Mouse (Mus musculus) MEL (cell line): ENCODE data around the gene Arrdc1. TPM values are rescaled to one million over a fixed set of nuclear protein-coding genes. Genes with fewer than 3 reads are reported as not detected.
A peak's percentile ranks its signal among the peaks of the same experiment; 100 is the strongest.

ENCODE experiments used
- DNase-seq: peaks from one replicate; pipeline ENCODE4 v3.0.0; 2011; ENCODE audit warnings: low read depth, low spot score
- H3K27ac ChIP-seq: 2 replicates; pipeline ENCODE4 v1.5.1; 2012; ENCODE audit warnings: low read depth, mild to moderate bottlenecking, control low read depth, low read length, moderate library complexity; ENCODE audit not compliant: control insufficient read depth
- H3K27me3 ChIP-seq, 2 experiments: fragments of 150-350 bp in 1 of 2; sonication (generic) in 1 of 2; 2 replicates each; pipeline ENCODE4 v1.6.1; 2012; ENCODE audit warnings: low read length in 2 of 2, mild to moderate bottlenecking in 2 of 2, improper control_type of control experiment in 1 of 2, moderate library complexity in 1 of 2; ENCODE audit not compliant: insufficient read depth in 2 of 2, control insufficient read depth in 1 of 2
- H3K36me3 ChIP-seq, 2 experiments: 2 replicates each; pipeline ENCODE4 v1.6.1; 2012 to 2014; ENCODE audit warnings: low read length in 2 of 2, improper control_type of control experiment in 1 of 2, inconsistent platforms in 1 of 2, mild to moderate bottlenecking in 1 of 2; ENCODE audit not compliant: insufficient read depth in 2 of 2, control insufficient read depth in 1 of 2
- H3K4me1 ChIP-seq, 2 experiments: fragments of 150-350 bp in 1 of 2; sonication (generic) in 1 of 2; 2 replicates each; pipeline ENCODE4 v1.6.1; 2012; ENCODE audit warnings: low read length in 2 of 2, improper control_type of control experiment in 1 of 2, mild to moderate bottlenecking in 1 of 2; ENCODE audit not compliant: insufficient read depth in 2 of 2, control insufficient read depth in 1 of 2
- H3K4me3 ChIP-seq, 2 experiments: fragments of 150-350 bp in 1 of 2; sonication (generic) in 1 of 2; 2 replicates each; pipeline ENCODE4 v1.5.1; 2012; ENCODE audit warnings: low read depth in 2 of 2, low read length in 2 of 2, mild to moderate bottlenecking in 2 of 2, moderate library complexity in 2 of 2, control low read depth in 1 of 2, improper control_type of control experiment in 1 of 2; ENCODE audit not compliant: control insufficient read depth in 1 of 2, insufficient read depth in 1 of 2
- H3K79me2 ChIP-seq: 2 replicates; pipeline ENCODE4 v1.6.1; 2012; ENCODE audit warnings: mild to moderate bottlenecking, low read length, moderate library complexity; ENCODE audit not compliant: control insufficient read depth, poor library complexity, insufficient read depth
- H3K9ac ChIP-seq: 2 replicates; pipeline ENCODE4 v1.6.1; 2012; ENCODE audit warnings: low read depth, mild to moderate bottlenecking, control low read depth, low read length, moderate library complexity; ENCODE audit not compliant: control insufficient read depth, poor library complexity, severe bottlenecking
- H3K9me3 ChIP-seq: fragments of 150-350 bp; sonication (generic); replicated peaks from 2 replicates; pipeline ENCODE4 v1.6.1; 2012; ENCODE audit warnings: mild to moderate bottlenecking, low read length, improper control_type of control experiment, moderate library complexity; ENCODE audit not compliant: insufficient read depth
- CHD1 ChIP-seq: IDR thresholded peaks from 2 replicates; pipeline ENCODE4 v1.6.1; 2012; ENCODE audit warnings: low read depth, mild to moderate bottlenecking, inconsistent platforms, low read length, improper control_type of control experiment
- CTCF ChIP-seq, 3 experiments: IDR thresholded peaks in 2 of 3; conservative IDR thresholded peaks in 1 of 3; 2 replicates each; pipeline ENCODE4 v1.5.1; 2011 to 2012; ENCODE audit warnings: low read length in 3 of 3, low read depth in 2 of 3, mild to moderate bottlenecking in 2 of 3, improper control_type of control experiment in 1 of 3, inconsistent platforms in 1 of 3, mixed read lengths in 1 of 3, moderate library complexity in 1 of 3; ENCODE audit not compliant: control insufficient read depth in 1 of 3, insufficient read depth in 1 of 3, poor library complexity in 1 of 3, severe bottlenecking in 1 of 3
- EP300 ChIP-seq, 2 experiments: IDR thresholded peaks; 2 replicates each; pipeline ENCODE4 v1.6.1; 2011; ENCODE audit warnings: improper control_type of control experiment in 2 of 2, low read length in 2 of 2, low read depth in 1 of 2, mild to moderate bottlenecking in 1 of 2
- ETS1 ChIP-seq: IDR thresholded peaks from 2 replicates; pipeline ENCODE4 v1.6.1; 2012; ENCODE audit warnings: low read depth, mild to moderate bottlenecking, inconsistent platforms, low read length, improper control_type of control experiment, moderate library complexity
- GABPA ChIP-seq: IDR thresholded peaks from 2 replicates; pipeline ENCODE4 v1.6.1; 2012; ENCODE audit warnings: low read depth, mild to moderate bottlenecking, inconsistent platforms, low read length, improper control_type of control experiment, moderate library complexity
- GATA1 ChIP-seq: IDR thresholded peaks from 2 replicates; pipeline ENCODE4 v1.6.1; 2011; ENCODE audit warnings: low read depth, low read length, improper control_type of control experiment
- JUND ChIP-seq: IDR thresholded peaks from 2 replicates; pipeline ENCODE4 v1.6.1; 2011; ENCODE audit warnings: low read depth, mild to moderate bottlenecking, improper control_type of control experiment, low read length
- MAFK ChIP-seq: IDR thresholded peaks from 2 replicates; pipeline ENCODE4 v1.6.1; 2011; ENCODE audit warnings: low read depth, mild to moderate bottlenecking, low read length, improper control_type of control experiment, borderline replicate concordance
- MAZ ChIP-seq: IDR thresholded peaks from 2 replicates; pipeline ENCODE4 v1.6.1; 2012; ENCODE audit warnings: low read depth, mild to moderate bottlenecking, inconsistent platforms, low read length, improper control_type of control experiment
- MXI1 ChIP-seq: IDR thresholded peaks from 2 replicates; pipeline ENCODE4 v1.6.1; 2011; ENCODE audit warnings: mild to moderate bottlenecking, low read depth, low read length, improper control_type of control experiment
- MYB ChIP-seq: IDR thresholded peaks from 2 replicates; pipeline ENCODE4 v1.6.1; 2011; ENCODE audit warnings: mild to moderate bottlenecking, low read depth, low read length, improper control_type of control experiment
- MYC ChIP-seq: IDR thresholded peaks from 2 replicates; pipeline ENCODE4 v1.6.1; 2011; ENCODE audit warnings: low read depth, mild to moderate bottlenecking, low read length, improper control_type of control experiment, moderate library complexity
- POLR2A ChIP-seq, 2 experiments: IDR thresholded peaks; 2 replicates each; pipeline ENCODE4 v1.6.1; 2011 to 2012; ENCODE audit warnings: low read length in 2 of 2, mild to moderate bottlenecking in 2 of 2, control low read depth in 1 of 2, improper control_type of control experiment in 1 of 2, low read depth in 1 of 2, moderate library complexity in 1 of 2; ENCODE audit not compliant: control insufficient read depth in 1 of 2, insufficient read depth in 1 of 2, poor library complexity in 1 of 2
- POLR2AphosphoS2 ChIP-seq: IDR thresholded peaks from 2 replicates; pipeline ENCODE4 v1.6.1; 2011; ENCODE audit warnings: low read length, improper control_type of control experiment
- RAD21 ChIP-seq: IDR thresholded peaks from 2 replicates; pipeline ENCODE4 v1.6.1; 2011; ENCODE audit warnings: mild to moderate bottlenecking, low read depth, low read length, improper control_type of control experiment
- SIN3A ChIP-seq: IDR thresholded peaks from 2 replicates; pipeline ENCODE4 v1.6.1; 2012; ENCODE audit warnings: low read length, improper control_type of control experiment, inconsistent platforms
- SMC3 ChIP-seq: IDR thresholded peaks from 2 replicates; pipeline ENCODE4 v1.6.1; 2011; ENCODE audit warnings: low read depth, low read length, improper control_type of control experiment
- TAL1 ChIP-seq: IDR thresholded peaks from 2 replicates; pipeline ENCODE4 v1.6.1; 2012; ENCODE audit warnings: mild to moderate bottlenecking, inconsistent platforms, low read length, moderate library complexity, mixed read lengths
- TBP ChIP-seq: IDR thresholded peaks from 2 replicates; pipeline ENCODE4 v1.8.0; 2011; ENCODE audit warnings: low read depth, low read length, improper control_type of control experiment
- TCF12 ChIP-seq: IDR thresholded peaks from 2 replicates; pipeline ENCODE4 v1.6.1; 2014; ENCODE audit warnings: low read depth, mild to moderate bottlenecking, inconsistent platforms, low read length, improper control_type of control experiment, moderate library complexity
- USF2 ChIP-seq, 2 experiments: IDR thresholded peaks; 2 replicates each; pipeline ENCODE4 v1.6.1; 2011 to 2012; ENCODE audit warnings: improper control_type of control experiment in 2 of 2, low read length in 2 of 2, borderline replicate concordance in 1 of 2, inconsistent platforms in 1 of 2, low read depth in 1 of 2, mild to moderate bottlenecking in 1 of 2; ENCODE audit not compliant: insufficient read depth in 1 of 2
- ZKSCAN1 ChIP-seq: IDR thresholded peaks from 2 replicates; pipeline ENCODE4 v1.6.1; 2012; ENCODE audit warnings: low read depth, mild to moderate bottlenecking, inconsistent platforms, low read length, improper control_type of control experiment, moderate library complexity
- ZMIZ1 ChIP-seq: IDR thresholded peaks from 2 replicates; pipeline ENCODE4 v1.6.1; 2012; ENCODE audit warnings: low read depth, mild to moderate bottlenecking, inconsistent platforms, low read length, improper control_type of control experiment, moderate library complexity
- polyA plus RNA-seq, 2 experiments: library from polyadenylated mRNA; stranded (reverse) in 1 of 2; unstranded in 1 of 2; fragments of >175 nt in 1 of 2; fragments of >200 nt in 1 of 2; gene quantifications; 2 replicates each; pipeline versions ENCODE4 v1.2.1 to v1.2.4; 2012; ENCODE audit warnings: low replicate concordance in 2 of 2, low read depth in 1 of 2; ENCODE audit not compliant: insufficient read length in 2 of 2, insufficient read depth in 1 of 2, missing spikeins in 1 of 2
- total RNA-seq: library from RNA; depleted of rRNA; stranded (reverse); fragments of 300-350 nt; gene quantifications from 2 replicates; pipeline ENCODE4 v1.2.3, GENCODE M21; 2012

Gene Arrdc1
- total and polyA plus RNA-seq, 3 experiments = 20.2 to 49.0 TPM; not detected in 1

GRCm38 (mm10) chr2:24960910-24961309 is 25.9 kb upstream of the Arrdc1 start:
- H3K9ac ChIP-seq = no peak overlapping the region
- peaks cover 4 to 15% of the 10 kb centered on the region in 2 experiments; a peak in 3 of 4 replicates for H3K36me3 ChIP-seq
- H3K27me3 ChIP-seq = no peaks in the 10 kb centered on the region
- TF ChIP-seq SMC3 (peak; percentile 21; the same call in 1 of the 2 replicates), CTCF (IDR thresholded peaks at IDR 0.05 in 2 of 3, conservative IDR thresholded peaks at IDR 0.05 in 1 of 3; ENCODE audit: control insufficient read depth in 1 of 3, insufficient read depth in 1 of 3, low read depth in 2 of 3, low read length in 3 of 3, poor library complexity in 1 of 3, severe bottlenecking in 1 of 3) (peak; percentile 37 to 53 (median 47); a peak in 5 of 6 replicates), TBP (no peak)
- no peak for DNase-seq
- no peaks in the 10 kb centered on the region for H3K9me3 ChIP-seq
- H3K4me3 ChIP-seq = no peak overlapping the region
- no peak overlapping the region for H3K27ac ChIP-seq
- peaks cover 7% of the 10 kb centered on the region for H3K79me2 ChIP-seq
- H3K4me1 ChIP-seq = peaks cover 0 to 8% of the 10 kb centered on the region in 2 experiments; a peak in 1 of 4 replicates

GRCm38 (mm10) chr2:24952537-24953055 is 17.5 kb upstream of the Arrdc1 start:
- peak overlapping the region; percentile 90 for H3K27ac ChIP-seq
- no peaks in the 10 kb centered on the region for H3K9me3 ChIP-seq
- TF ChIP-seq SIN3A = peak; percentile 43
- peak; percentile 62 for TF ChIP-seq TAL1
- TF ChIP-seq TCF12 = peak; percentile 71
- TF ChIP-seq EP300 (IDR thresholded peaks at IDR 0.05; ENCODE audit: low read depth in 1 of 2, low read length in 2 of 2) = peak; percentile 40 to 67; a peak in 3 of 4 replicates
- TF ChIP-seq GATA1 = peak; percentile 89
- TF ChIP-seq POLR2A (IDR thresholded peaks at IDR 0.05; ENCODE audit: control insufficient read depth in 1 of 2, insufficient read depth in 1 of 2, low read depth in 1 of 2, low read length in 2 of 2, poor library complexity in 1 of 2) = peak in 1 of 2 experiments; percentile 23; a peak in 1 of 4 replicates
- TF ChIP-seq MXI1 = 0 out of 2 replicates have a peak, but pooled peaks have one; percentile 41
- TF ChIP-seq ETS1 = peak; percentile 59
- TF ChIP-seq ZKSCAN1 = no peak
- no peak for TF ChIP-seq MYC
- no peak for TF ChIP-seq MYB
- H3K4me1 ChIP-seq = peaks cover 14 to 28% of the 10 kb centered on the region in 2 experiments
- peaks cover 27% of the 10 kb centered on the region for H3K79me2 ChIP-seq
- 0 out of 4 replicates have a peak overlapping the region, but pooled peaks of 1 of the 2 experiments have one; percentile 2 for H3K4me3 ChIP-seq
- peak; percentile 85 for DNase-seq
- H3K36me3 ChIP-seq = peaks cover 24 to 25% of the 10 kb centered on the region in 2 experiments
- H3K27me3 ChIP-seq = no peaks in the 10 kb centered on the region
- H3K9ac ChIP-seq = no peak overlapping the region; the same call in 1 of the 2 replicates

- peak overlapping the region; percentile 49 for H3K27ac ChIP-seq
- H3K79me2 ChIP-seq = peaks cover 27% of the 10 kb centered on the region
- H3K9ac ChIP-seq = peak overlapping the region; percentile 89
- peaks cover 14 to 26% of the 10 kb centered on the region in 2 experiments for H3K4me1 ChIP-seq
- H3K4me3 ChIP-seq = peak overlapping the region; percentile 76 to 95
- H3K36me3 ChIP-seq = peaks cover 15 to 25% of the 10 kb centered on the region in 2 experiments
- H3K9me3 ChIP-seq = no peaks in the 10 kb centered on the region
- no peak for TF ChIP-seq USF2 (IDR thresholded peaks at IDR 0.05; ENCODE audit: borderline replicate concordance in 1 of 2, insufficient read depth in 1 of 2, low read depth in 1 of 2, low read length in 2 of 2)
- no peak for TF ChIP-seq MAFK
- TF ChIP-seq POLR2AphosphoS2 = peak; percentile 18; the same call in 1 of the 2 replicates
- no peak for TF ChIP-seq ZMIZ1
- TF ChIP-seq GABPA = no peak
- TF ChIP-seq POLR2A (IDR thresholded peaks at IDR 0.05; ENCODE audit: control insufficient read depth in 1 of 2, insufficient read depth in 1 of 2, low read depth in 1 of 2, low read length in 2 of 2, poor library complexity in 1 of 2) = 0 out of 4 replicates have a peak, but pooled peaks of 1 of the 2 experiments have one; percentile 9
- 0 out of 2 replicates have a peak, but pooled peaks have one; percentile 9 for TF ChIP-seq MXI1
- no peak for TF ChIP-seq RAD21
- TF ChIP-seq SIN3A = 0 out of 2 replicates have a peak, but pooled peaks have one; percentile 2
- no peak for TF ChIP-seq JUND
- no peak for TF ChIP-seq MAZ
- no peak for TF ChIP-seq CHD1
- no peaks in the 10 kb centered on the region for H3K27me3 ChIP-seq
- no peak for DNase-seq
Measured at GRCm38 (mm10) chr2:24950189-24950535, 15.1 kb upstream of the Arrdc1 start.
